Mouse (Mus musculus) heart, embryonic 10.5 days (tissue): ENCODE measurements at regions not wholly inside any gene's neighbourhood (a gene's known extent, or its start where the extent isn't known, plus 50 kb on each side); places are given as distances from the start of the nearest gene placed in this dataset.

ENCODE experiments used
- DNase-seq: peaks from one replicate; pipeline ENCODE4 v3.0.0-alpha.2; 2017; ENCODE audit warnings: low spot score
- H3K27ac ChIP-seq: fragments of 300-500 bp; sonication (generic); 2 replicates; pipeline ENCODE4 v1.5.1; 2016; ENCODE audit warnings: mild to moderate bottlenecking
- H3K27me3 ChIP-seq: fragments of 300-500 bp; sonication (generic); 2 replicates; pipeline ENCODE4 v1.6.1; 2016; ENCODE audit warnings: mild to moderate bottlenecking; ENCODE audit not compliant: poor library complexity, insufficient read depth, severe bottlenecking
- H3K36me3 ChIP-seq: fragments of 300-500 bp; sonication (generic); 2 replicates; pipeline ENCODE4 v1.6.1; 2016; ENCODE audit warnings: mild to moderate bottlenecking, moderate library complexity
- H3K4me1 ChIP-seq: fragments of 300-500 bp; sonication (generic); 2 replicates; pipeline ENCODE4 v1.6.1; 2016; ENCODE audit warnings: mild to moderate bottlenecking
- H3K4me3 ChIP-seq: fragments of 300-500 bp; sonication (generic); 2 replicates; pipeline ENCODE4 v1.5.1; 2016; ENCODE audit warnings: mild to moderate bottlenecking, moderate library complexity
- H3K9me3 ChIP-seq: fragments of 300-500 bp; sonication (generic); 2 replicates; pipeline ENCODE4 v1.6.1; 2016; ENCODE audit warnings: mild to moderate bottlenecking, moderate library complexity
- WGBS: fragments of 180-500 bp; shearing (Covaris S2); methylation state at CpG from one replicate; pipeline ENCODE4 v1.1.7; 2016; 5-methylcytosine and 5-hydroxymethylcytosine counted together

DNA sequence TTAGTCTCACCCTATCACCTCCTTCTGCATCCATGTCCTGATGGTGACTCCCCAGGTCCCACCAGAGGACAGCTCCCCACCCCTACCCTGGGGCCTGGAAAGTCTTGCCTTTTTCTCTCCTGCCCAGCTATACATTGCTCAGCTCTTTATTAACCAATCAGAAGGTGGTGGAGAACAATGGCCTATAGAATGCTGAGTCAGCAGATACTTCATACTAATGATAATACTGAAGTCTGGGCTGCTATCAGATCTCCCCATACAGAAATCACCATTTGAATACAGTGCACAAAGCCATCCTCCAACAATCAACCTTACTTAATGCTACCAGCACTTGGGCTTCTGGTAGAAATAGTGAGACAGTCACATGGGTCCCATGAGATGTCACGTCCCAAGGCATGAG lies 141.2 kb upstream of the Map3k1 start:
- Histone ChIP-seq H3K4me3 (no peak overlapping the region), H3K36me3 (no peaks in the 10 kb centered on the region), H3K4me1 (peaks cover 13% of the 10 kb centered on the region), H3K27ac (no peak overlapping the region), H3K27me3 (no peaks in the 10 kb centered on the region), H3K9me3 (no peaks in the 10 kb centered on the region)
- no peak for DNase-seq
- 93% methylated on average over 1 of the region's 1 CpGs for WGBS

GRCm38 (mm10) chr13:111953860-111954519 lies 145.2 kb upstream of the Map3k1 start:
- no peaks in the 10 kb centered on the region for H3K27me3 ChIP-seq
- DNase-seq: no peak
- no peak overlapping the region for H3K4me3 ChIP-seq
- peaks cover 25% of the 10 kb centered on the region for H3K4me1 ChIP-seq
- H3K36me3 ChIP-seq: no peaks in the 10 kb centered on the region
- 63% methylated on average over 8 of the region's 8 CpGs for WGBS
- no peaks in the 10 kb centered on the region for H3K9me3 ChIP-seq
- peak overlapping the region; percentile 57 for H3K27ac ChIP-seq

DNA sequence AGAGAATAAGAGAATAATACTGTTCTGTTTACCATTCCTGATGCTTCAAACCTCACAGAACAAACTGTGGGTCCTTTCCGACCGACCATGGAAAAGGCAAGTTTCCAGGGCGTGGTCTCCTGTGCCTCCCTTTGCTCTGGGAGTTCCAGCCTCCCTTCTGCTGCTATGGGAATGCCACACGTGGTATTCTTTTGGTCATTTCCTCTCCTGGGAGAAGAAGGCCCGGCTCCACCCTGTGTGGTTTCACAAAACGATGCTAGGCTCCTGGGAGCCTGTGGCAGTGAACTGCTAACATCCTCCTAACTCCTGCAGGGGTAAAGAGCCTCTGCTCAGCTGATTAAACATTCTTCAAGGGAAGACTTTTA lies 145.7 kb upstream of the Map3k1 start:
- WGBS: 13% methylated on average over 6 of the region's 6 CpGs
- no peak overlapping the region; the same call in 1 of the 2 replicates for H3K4me3 ChIP-seq
- H3K4me1 ChIP-seq: peaks cover 25% of the 10 kb centered on the region
- no peak for DNase-seq
- H3K9me3 ChIP-seq: no peaks in the 10 kb centered on the region
- H3K27me3 ChIP-seq: no peaks in the 10 kb centered on the region
- no peaks in the 10 kb centered on the region for H3K36me3 ChIP-seq
- H3K27ac ChIP-seq: peak overlapping the region; percentile 57

GRCm38 (mm10) chr13:111957118-111957517 lies 148.3 kb upstream of the Map3k1 start:
- H3K4me3 ChIP-seq: no peak overlapping the region
- H3K27me3 ChIP-seq: no peaks in the 10 kb centered on the region
- no peaks in the 10 kb centered on the region for H3K9me3 ChIP-seq
- DNase-seq: no peak
- H3K4me1 ChIP-seq: peaks cover 25% of the 10 kb centered on the region
- 38% methylated on average over 3 of the region's 3 CpGs for WGBS
- no peak overlapping the region for H3K27ac ChIP-seq
- no peaks in the 10 kb centered on the region for H3K36me3 ChIP-seq

GRCm38 (mm10) chr13:111957674-111958273 lies 149.0 kb upstream of the Map3k1 start:
- H3K27ac ChIP-seq: 0 out of 2 replicates have a peak overlapping the region, but pooled peaks have one; percentile 13
- DNase-seq: no peak
- 86% methylated on average over 11 of the region's 11 CpGs for WGBS
- no peaks in the 10 kb centered on the region for H3K9me3 ChIP-seq
- no peak overlapping the region for H3K4me3 ChIP-seq
- no peaks in the 10 kb centered on the region for H3K36me3 ChIP-seq
- no peaks in the 10 kb centered on the region for H3K27me3 ChIP-seq
- H3K4me1 ChIP-seq: peaks cover 25% of the 10 kb centered on the region

DNA sequence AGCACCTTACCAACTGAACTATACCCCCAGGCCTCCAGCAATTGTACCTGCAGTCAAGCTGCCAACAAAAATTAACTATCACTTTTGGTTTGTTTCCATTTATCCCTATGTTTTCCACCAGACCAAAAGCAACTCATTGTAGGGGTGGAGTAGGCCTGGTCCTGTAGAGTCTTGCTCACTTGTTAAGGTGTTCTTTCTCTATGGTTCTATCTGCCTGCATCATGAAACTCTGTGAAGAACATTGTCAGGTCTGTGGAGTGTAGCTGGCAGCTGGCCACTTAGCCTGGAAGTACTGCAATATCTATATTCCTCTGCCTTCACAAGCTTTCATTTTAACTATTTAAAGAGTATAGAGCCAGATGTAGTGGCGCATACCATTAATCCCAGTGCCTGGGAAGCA lies 149.6 kb upstream of the Map3k1 start:
- H3K4me1 ChIP-seq: peaks cover 25% of the 10 kb centered on the region
- WGBS: 92% methylated on average over 1 of the region's 1 CpGs
- no peak overlapping the region for H3K27ac ChIP-seq
- no peaks in the 10 kb centered on the region for H3K36me3 ChIP-seq
- H3K4me3 ChIP-seq: no peak overlapping the region
- H3K9me3 ChIP-seq: no peaks in the 10 kb centered on the region
- no peaks in the 10 kb centered on the region for H3K27me3 ChIP-seq
- DNase-seq: no peak

DNA sequence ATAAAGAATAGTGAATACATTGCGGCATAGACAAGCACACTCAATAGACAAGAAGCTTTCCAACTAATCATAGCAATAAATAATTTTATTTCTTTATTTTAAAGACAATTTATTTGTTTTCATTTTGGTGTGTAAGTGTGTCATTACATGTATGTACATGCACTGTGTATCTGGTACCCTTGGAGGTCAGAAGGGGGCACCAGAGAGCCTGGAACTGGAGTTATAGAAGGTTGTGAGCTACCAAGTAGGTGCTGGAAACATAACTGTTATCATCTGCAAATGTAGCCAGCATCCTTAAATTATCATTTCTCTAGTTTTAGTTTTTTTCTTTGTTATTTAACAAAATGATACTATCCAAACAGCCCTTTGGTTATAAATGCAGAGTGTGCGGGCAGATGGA lies 151.2 kb upstream of the Map3k1 start:
- Histone ChIP-seq H3K4me1 (peaks cover 20% of the 10 kb centered on the region; the same call in 1 of the 2 replicates), H3K4me3 (no peak overlapping the region), H3K36me3 (no peaks in the 10 kb centered on the region), H3K27ac (no peak overlapping the region), H3K9me3 (no peaks in the 10 kb centered on the region), H3K27me3 (no peaks in the 10 kb centered on the region)
- no peak for DNase-seq
- 95% methylated on average over 2 of the region's 2 CpGs for WGBS

DNA sequence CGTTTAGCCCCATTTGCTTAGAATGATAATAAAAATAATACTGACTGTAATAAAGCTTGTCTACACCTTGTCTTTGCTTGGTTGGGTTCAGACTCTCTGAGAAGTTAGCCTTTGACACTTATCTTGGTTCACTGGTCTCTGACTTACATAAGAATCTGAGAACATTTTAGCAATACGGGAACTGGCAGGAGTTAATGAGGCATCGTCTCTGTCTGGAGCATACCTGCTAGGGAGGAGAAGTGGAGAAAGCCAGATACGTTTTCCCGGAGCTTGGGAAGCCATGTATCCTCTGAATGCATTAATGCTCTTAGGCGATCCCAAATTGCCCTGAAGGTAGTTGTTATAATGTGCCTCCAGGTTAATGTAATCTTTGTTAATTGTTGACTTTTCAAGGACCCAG lies 152.6 kb upstream of the Map3k1 start:
- Histone ChIP-seq H3K9me3 (no peaks in the 10 kb centered on the region), H3K36me3 (no peaks in the 10 kb centered on the region), H3K27me3 (no peaks in the 10 kb centered on the region), H3K27ac (no peak overlapping the region), H3K4me3 (no peak overlapping the region), H3K4me1 (peaks cover 22% of the 10 kb centered on the region)
- WGBS: 72% methylated on average over 6 of the region's 6 CpGs
- no peak for DNase-seq

DNA sequence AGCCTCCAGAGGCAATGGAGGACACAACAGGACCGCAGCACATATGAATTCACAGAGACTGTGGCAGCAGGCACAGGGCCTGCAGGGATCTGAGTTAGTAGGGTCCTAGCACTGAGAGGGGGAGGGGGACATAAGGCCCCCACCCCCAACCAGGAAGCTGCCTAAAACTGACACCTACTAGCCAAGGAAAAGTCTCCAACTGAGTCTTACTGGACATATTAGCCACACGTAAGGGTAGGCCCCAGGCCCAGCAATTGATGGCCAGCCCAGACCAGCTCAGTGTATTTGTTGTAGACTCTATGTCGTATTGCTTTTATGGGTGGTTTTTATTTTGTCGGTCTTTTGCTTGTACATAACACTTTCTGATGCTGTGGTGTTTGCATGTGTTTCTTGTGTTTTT lies 153.4 kb upstream of the Map3k1 start:
- H3K27ac ChIP-seq: no peak overlapping the region
- H3K36me3 ChIP-seq: no peaks in the 10 kb centered on the region
- peaks cover 24% of the 10 kb centered on the region for H3K4me1 ChIP-seq
- no peaks in the 10 kb centered on the region for H3K9me3 ChIP-seq
- DNase-seq: no peak
- H3K4me3 ChIP-seq: no peak overlapping the region
- no peaks in the 10 kb centered on the region for H3K27me3 ChIP-seq
- 94% methylated on average over 4 of the region's 4 CpGs for WGBS

GRCm38 (mm10) chr13:111966113-111966512 lies 157.3 kb upstream of the Map3k1 start:
- WGBS: 56% methylated on average over 6 of the region's 6 CpGs
- Histone ChIP-seq H3K27ac (peak overlapping the region; percentile 57; the same call in 1 of the 2 replicates), H3K36me3 (no peaks in the 10 kb centered on the region), H3K4me3 (no peak overlapping the region), H3K9me3 (no peaks in the 10 kb centered on the region), H3K27me3 (no peaks in the 10 kb centered on the region), H3K4me1 (peaks cover 25% of the 10 kb centered on the region)
- no peak for DNase-seq

- H3K27ac ChIP-seq: peak overlapping the region; percentile 57; the same call in 1 of the 2 replicates
- H3K4me1 ChIP-seq: peaks cover 25% of the 10 kb centered on the region
- no peak overlapping the region for H3K4me3 ChIP-seq
- WGBS: 53% methylated on average over 3 of the region's 3 CpGs
- no peak for DNase-seq
- H3K27me3 ChIP-seq: no peaks in the 10 kb centered on the region
- no peaks in the 10 kb centered on the region for H3K9me3 ChIP-seq
- no peaks in the 10 kb centered on the region for H3K36me3 ChIP-seq
Observed at GRCm38 (mm10) chr13:111966627-111967026, 157.8 kb upstream of the Map3k1 start.

DNA sequence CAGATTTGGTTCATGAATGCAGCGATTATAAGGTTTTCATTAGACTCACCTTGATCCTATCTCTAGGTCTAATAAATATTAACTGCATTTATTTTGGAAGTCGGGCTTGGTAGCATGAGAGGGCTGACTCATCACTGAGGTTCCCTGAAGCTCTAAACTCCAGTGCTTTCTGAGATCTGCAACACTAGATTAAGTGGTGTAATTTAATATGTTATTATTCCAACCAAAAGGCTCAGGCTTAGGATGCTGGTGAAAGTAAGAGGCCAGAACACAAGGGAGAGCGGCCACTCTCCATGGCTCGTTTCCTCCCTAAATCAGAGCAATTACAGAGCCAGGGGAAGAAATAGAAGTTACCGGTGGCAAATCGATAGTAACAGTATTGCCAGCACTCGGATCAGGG lies 159.4 kb upstream of the Map3k1 start:
- no peak for DNase-seq
- H3K4me3 ChIP-seq: no peak overlapping the region
- no peaks in the 10 kb centered on the region for H3K9me3 ChIP-seq
- WGBS: 79% methylated on average over 7 of the region's 7 CpGs
- H3K36me3 ChIP-seq: no peaks in the 10 kb centered on the region
- no peaks in the 10 kb centered on the region for H3K27me3 ChIP-seq
- peaks cover 25% of the 10 kb centered on the region for H3K4me1 ChIP-seq
- H3K27ac ChIP-seq: no peak overlapping the region

- 59% methylated on average over 4 of the region's 4 CpGs for WGBS
- H3K27me3 ChIP-seq: no peaks in the 10 kb centered on the region
- H3K36me3 ChIP-seq: no peaks in the 10 kb centered on the region
- H3K4me1 ChIP-seq: peaks cover 10% of the 10 kb centered on the region
- no peaks in the 10 kb centered on the region for H3K9me3 ChIP-seq
- H3K4me3 ChIP-seq: no peak overlapping the region
- 0 out of 2 replicates have a peak overlapping the region, but pooled peaks have one; percentile 13 for H3K27ac ChIP-seq
- no peak for DNase-seq
Observed at GRCm38 (mm10) chr13:111974282-111974681, 165.5 kb upstream of the Map3k1 start.

- no peak for DNase-seq
- H3K4me3 ChIP-seq: no peak overlapping the region
- no peaks in the 10 kb centered on the region for H3K36me3 ChIP-seq
- H3K27me3 ChIP-seq: no peaks in the 10 kb centered on the region
- 84% methylated on average over 3 of the region's 3 CpGs for WGBS
- peaks cover 20% of the 10 kb centered on the region for H3K4me1 ChIP-seq
- no peaks in the 10 kb centered on the region for H3K9me3 ChIP-seq
- no peak overlapping the region for H3K27ac ChIP-seq
Observed at GRCm38 (mm10) chr13:111975549-111975948, 166.8 kb upstream of the Map3k1 start.
